Mouse (Mus musculus): ENCODE measurements around the gene Vtcn1. TPM values are rescaled to one million over a fixed set of nuclear protein-coding genes. Genes with fewer than 3 reads are reported as not detected.

The Vtcn1 gene
- polyA plus RNA-seq (2012), result not detected in 2 replicates

DNA sequence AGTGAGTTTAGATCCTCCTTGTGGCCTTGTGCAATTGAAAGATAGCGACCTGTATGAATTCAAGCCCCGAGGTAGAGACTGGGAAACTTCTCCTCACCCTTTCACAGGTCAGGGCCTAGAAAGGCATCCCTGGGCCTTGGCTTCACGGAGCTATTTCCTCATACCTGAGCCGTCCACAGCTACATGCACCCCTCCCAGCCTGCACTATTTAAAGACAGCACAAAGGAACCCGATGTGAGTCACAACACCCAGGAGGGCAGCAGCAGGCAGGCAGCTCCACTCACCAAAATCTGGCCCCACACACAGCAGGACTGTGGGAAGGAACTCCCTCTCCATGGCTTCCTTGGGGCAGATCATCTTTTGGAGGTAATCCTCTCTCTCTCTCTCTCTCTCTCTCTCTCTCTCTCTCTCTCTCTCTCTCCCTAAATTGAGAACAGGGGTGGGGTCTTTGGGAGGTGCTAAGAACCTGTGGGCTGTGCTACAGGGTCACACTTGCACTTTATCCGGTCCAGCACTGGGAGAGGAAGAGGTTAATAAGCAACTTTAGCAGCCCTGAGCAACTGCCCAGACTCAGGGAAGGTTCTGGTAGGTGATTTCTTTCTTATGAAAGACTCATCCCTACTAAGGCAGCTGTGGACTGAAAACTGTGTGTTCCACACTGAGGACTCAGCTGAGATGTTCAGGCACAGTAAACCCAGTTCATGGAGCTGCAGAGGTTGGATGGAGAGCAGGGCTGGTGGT, at the start of gene Vtcn1:
TSS of gene Vtcn1 (plus strand) at position 235 of the 741 bp plus-strand sequence.
- H3K27me3 ChIP-seq (ENCODE audit: control insufficient read depth), result no peaks in the 10 kb centered on the region
- no peaks in the 10 kb centered on the region for H3K36me3 ChIP-seq (ENCODE audit: control insufficient read depth)
- no peak within 1 kb of the TSS for H3K4me3 ChIP-seq (replicated peaks)
- TF ChIP-seq GATA1 (IDR thresholded peaks at IDR 0.05; ENCODE audit: low read length), result no peak
- no peaks in the 10 kb centered on the region for H3K4me1 ChIP-seq (ENCODE audit: control insufficient read depth)
- no peaks in the 10 kb centered on the region for H3K9me3 ChIP-seq (ENCODE audit: control insufficient read depth, low read length)

DNA sequence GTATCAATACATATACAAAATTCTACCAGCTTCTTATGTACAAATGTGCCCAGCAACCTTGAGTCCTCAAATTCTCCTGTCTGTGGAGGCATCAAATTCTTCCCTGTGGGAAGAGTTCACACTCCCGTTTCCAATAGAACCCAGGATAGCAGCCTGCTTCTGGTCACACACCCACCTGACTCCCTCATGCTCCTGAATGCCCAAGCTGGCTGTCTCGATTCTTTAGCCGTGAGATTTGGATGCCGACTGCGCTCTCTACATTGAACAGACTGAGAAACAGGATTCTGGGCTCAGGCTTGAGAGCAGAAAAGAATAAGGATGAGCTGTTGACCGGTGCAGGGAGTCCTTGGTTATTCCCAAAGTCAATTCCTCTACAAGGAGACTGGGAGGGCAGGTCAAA, 48.3 kb upstream of the Vtcn1 start:
- Histone ChIP-seq H3K4me1 (ENCODE audit: control insufficient read depth) (no peaks in the 10 kb centered on the region), H3K27me3 (ENCODE audit: control insufficient read depth) (no peaks in the 10 kb centered on the region), H3K36me3 (ENCODE audit: control insufficient read depth) (no peaks in the 10 kb centered on the region), H3K4me3 (replicated peaks) (no peak overlapping the region), H3K9me3 (ENCODE audit: control insufficient read depth, low read length) (no peaks in the 10 kb centered on the region)
- no peak for TF ChIP-seq TAL1 (IDR thresholded peaks at IDR 0.05; ENCODE audit: low read length)

DNA sequence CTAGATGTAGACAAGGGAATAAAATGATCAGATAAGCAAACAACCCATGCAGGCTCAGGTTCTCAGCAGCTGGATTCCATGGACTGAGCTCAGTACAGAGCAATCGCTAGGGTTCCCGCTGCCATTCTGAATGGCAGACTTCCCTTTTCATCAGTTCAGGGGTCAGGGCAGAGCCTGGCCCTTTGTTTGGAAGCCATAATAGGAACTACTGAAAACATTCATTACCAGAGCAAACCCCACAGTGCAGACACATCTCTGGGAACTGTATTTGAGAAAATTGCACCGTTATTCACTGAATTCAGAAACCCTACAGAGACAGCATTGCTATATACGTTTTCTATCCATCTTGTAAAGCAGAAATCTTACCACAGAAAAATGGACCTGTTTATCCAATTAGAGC, 47.7 kb upstream of the Vtcn1 start:
- Histone ChIP-seq H3K27me3 (ENCODE audit: control insufficient read depth) (no peaks in the 10 kb centered on the region), H3K9me3 (ENCODE audit: control insufficient read depth, low read length) (no peaks in the 10 kb centered on the region), H3K36me3 (ENCODE audit: control insufficient read depth) (no peaks in the 10 kb centered on the region), H3K4me1 (ENCODE audit: control insufficient read depth) (no peaks in the 10 kb centered on the region), H3K4me3 (replicated peaks) (no peak overlapping the region)
- no peak for TF ChIP-seq GATA1 (IDR thresholded peaks at IDR 0.05; ENCODE audit: low read length)
- no peak for TF ChIP-seq TAL1 (IDR thresholded peaks at IDR 0.05; ENCODE audit: low read length)

DNA sequence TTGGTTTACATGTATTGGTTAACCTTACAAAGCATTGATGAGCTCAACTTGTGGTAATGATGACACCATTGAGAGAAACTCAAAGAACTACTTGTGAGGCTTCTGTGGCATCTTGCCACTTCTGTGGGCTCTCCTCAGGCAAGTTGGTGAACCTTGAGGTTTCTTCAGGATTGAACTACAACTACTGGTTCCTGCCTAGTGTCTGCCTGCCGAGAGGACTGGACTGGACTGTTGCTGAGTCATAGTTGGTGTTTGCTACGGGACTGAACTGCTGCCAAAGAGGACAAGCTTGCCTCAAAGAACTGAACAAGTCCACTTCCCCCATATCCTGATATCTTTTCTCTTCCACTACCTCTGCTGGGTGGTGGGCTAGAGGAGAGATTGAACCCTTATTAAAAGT, 39.2 kb upstream of the Vtcn1 start:
- Histone ChIP-seq H3K4me1 (ENCODE audit: control insufficient read depth) (no peaks in the 10 kb centered on the region), H3K9me3 (ENCODE audit: control insufficient read depth, low read length) (no peaks in the 10 kb centered on the region), H3K27me3 (ENCODE audit: control insufficient read depth) (no peaks in the 10 kb centered on the region), H3K4me3 (replicated peaks) (no peak overlapping the region), H3K36me3 (ENCODE audit: control insufficient read depth) (no peaks in the 10 kb centered on the region)
- TF ChIP-seq GATA1 (IDR thresholded peaks at IDR 0.05; ENCODE audit: low read length), result no peak
- TF ChIP-seq TAL1 (IDR thresholded peaks at IDR 0.05; ENCODE audit: low read length), result no peak

DNA sequence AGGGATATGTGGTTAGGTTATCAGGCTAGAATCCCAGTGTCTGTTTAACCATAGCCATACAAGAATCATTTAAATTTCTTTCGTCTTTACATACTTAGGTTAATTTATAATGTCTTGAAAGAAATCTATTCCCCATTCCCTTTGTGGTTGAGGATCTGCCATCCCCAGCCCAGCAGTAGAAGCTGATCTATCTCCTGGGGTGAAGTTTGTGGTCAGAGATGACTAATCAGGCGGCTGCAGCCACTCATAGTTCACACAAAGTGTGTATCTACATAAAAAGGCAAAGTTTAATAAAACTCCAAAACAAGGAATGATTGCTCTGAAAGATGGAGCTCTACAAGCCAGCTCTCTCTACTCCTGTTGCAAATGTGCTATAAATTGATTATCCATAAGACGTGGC, 33.6 kb upstream of the Vtcn1 start:
- H3K9me3 ChIP-seq (ENCODE audit: control insufficient read depth, low read length), result no peaks in the 10 kb centered on the region
- TF ChIP-seq GATA1 (IDR thresholded peaks at IDR 0.05; ENCODE audit: low read length), result no peak
- no peaks in the 10 kb centered on the region for H3K4me1 ChIP-seq (ENCODE audit: control insufficient read depth)

DNA sequence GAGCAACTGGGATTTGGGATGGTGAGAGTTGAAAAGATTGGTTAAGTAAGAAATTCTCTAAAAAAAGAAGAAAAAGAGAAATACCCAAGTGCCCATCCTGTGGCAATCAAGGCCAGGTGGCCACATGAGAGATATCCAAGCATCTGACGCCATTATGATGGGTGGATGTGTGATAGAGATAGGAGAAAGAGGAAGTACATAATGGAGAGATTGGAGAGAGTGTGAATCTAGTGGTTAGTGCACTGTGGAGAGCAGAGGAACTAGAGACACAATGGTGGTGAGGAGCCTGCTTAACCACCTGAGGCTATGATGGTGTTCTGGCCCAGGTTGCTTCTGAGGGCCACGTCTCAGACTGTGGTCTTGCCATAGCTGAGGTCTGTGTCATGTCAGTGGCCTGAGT, 31.9 kb upstream of the Vtcn1 start:
- Histone ChIP-seq H3K27me3 (ENCODE audit: control insufficient read depth) (no peaks in the 10 kb centered on the region), H3K4me3 (replicated peaks) (no peak overlapping the region), H3K36me3 (ENCODE audit: control insufficient read depth) (no peaks in the 10 kb centered on the region), H3K9me3 (ENCODE audit: control insufficient read depth, low read length) (no peaks in the 10 kb centered on the region), H3K4me1 (ENCODE audit: control insufficient read depth) (no peaks in the 10 kb centered on the region)
- TF ChIP-seq TAL1 (IDR thresholded peaks at IDR 0.05; ENCODE audit: low read length) (no peak), GATA1 (IDR thresholded peaks at IDR 0.05; ENCODE audit: low read length) (no peak)

More for the DNA sequence above, 33.6 kb upstream of the Vtcn1 start:
- Histone ChIP-seq H3K27me3 (ENCODE audit: control insufficient read depth) (no peaks in the 10 kb centered on the region), H3K36me3 (ENCODE audit: control insufficient read depth) (no peaks in the 10 kb centered on the region), H3K4me3 (replicated peaks) (no peak overlapping the region)

DNA sequence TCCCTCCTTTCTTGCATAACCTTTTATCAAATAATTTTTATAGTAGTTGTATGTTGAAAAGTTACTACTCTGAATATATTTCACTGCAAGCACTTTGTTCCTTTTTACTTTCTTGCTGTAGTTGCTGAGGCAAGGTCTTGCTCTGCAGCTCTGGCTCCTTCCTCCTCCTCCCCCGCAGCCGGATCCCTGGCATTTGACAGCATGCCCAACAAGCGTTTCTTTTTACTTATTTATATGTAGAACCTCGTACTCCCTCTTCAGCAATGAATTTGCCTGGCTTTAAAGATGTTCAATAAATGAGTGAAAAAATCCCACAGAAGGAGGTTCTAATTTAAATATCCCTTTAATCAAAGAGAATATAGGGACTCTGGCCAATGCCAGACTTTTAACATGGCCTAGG, 28.7 kb upstream of the Vtcn1 start:
- no peaks in the 10 kb centered on the region for H3K36me3 ChIP-seq (ENCODE audit: control insufficient read depth)

DNA sequence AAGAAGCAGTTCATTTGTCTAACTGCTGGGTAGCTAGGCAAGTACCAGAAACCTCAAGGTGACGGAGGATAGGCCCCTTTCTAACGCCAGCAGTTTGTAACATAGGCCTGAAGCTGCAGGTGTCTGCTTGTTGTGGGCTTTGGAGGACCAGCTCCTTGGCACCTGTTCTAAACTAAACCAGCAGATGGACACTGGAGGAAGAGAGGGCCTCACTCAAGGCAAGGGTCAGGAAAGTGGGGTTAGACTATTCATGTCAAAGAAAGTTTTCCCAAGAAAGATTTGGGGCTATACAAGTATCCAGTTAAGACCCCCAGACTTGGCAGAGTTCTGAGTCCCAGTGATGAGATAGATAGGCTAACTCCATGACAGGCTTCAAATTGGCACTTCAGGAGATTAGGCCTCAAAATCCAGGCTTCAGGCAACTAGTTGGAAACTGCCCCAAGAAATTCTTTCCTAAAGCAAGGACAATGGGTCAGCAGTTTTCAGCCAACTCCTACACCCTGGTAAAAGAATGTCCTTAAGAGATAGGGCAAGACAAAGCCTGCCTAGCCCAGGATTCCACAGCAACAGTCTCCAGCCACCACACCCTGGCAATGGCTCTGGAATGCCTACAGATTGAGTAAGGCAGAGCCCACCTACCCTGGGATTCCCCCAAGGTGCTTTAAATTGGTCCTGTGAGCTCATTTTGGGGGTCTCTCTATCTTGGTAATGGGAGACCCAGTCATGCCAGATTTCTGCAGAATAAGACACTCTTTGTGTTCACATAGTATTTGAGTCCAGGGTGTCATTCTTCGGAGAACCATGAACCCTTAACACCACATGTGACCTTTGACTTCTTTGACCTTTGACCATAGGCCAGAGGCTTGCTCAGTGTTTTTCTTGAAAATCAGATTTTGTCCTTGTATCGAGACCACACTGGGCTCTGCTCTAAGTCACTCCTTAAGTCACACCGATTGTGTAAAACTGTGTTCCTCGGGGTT, 27.8 kb upstream of the Vtcn1 start:
- Histone ChIP-seq H3K27me3 (ENCODE audit: control insufficient read depth) (no peaks in the 10 kb centered on the region), H3K9me3 (ENCODE audit: control insufficient read depth, low read length) (no peaks in the 10 kb centered on the region), H3K36me3 (ENCODE audit: control insufficient read depth) (no peaks in the 10 kb centered on the region), H3K4me1 (ENCODE audit: control insufficient read depth) (no peaks in the 10 kb centered on the region), H3K4me3 (replicated peaks) (no peak overlapping the region)
- TF ChIP-seq TAL1 (IDR thresholded peaks at IDR 0.05; ENCODE audit: low read length) (no peak), GATA1 (IDR thresholded peaks at IDR 0.05; ENCODE audit: low read length) (no peak)

More for the DNA sequence above, 28.7 kb upstream of the Vtcn1 start:
- Histone ChIP-seq H3K4me1 (ENCODE audit: control insufficient read depth) (no peaks in the 10 kb centered on the region), H3K27me3 (ENCODE audit: control insufficient read depth) (no peaks in the 10 kb centered on the region), H3K9me3 (ENCODE audit: control insufficient read depth, low read length) (no peaks in the 10 kb centered on the region), H3K4me3 (replicated peaks) (no peak overlapping the region)
- TF ChIP-seq GATA1 (IDR thresholded peaks at IDR 0.05; ENCODE audit: low read length), result no peak
- no peak for TF ChIP-seq TAL1 (IDR thresholded peaks at IDR 0.05; ENCODE audit: low read length)

DNA sequence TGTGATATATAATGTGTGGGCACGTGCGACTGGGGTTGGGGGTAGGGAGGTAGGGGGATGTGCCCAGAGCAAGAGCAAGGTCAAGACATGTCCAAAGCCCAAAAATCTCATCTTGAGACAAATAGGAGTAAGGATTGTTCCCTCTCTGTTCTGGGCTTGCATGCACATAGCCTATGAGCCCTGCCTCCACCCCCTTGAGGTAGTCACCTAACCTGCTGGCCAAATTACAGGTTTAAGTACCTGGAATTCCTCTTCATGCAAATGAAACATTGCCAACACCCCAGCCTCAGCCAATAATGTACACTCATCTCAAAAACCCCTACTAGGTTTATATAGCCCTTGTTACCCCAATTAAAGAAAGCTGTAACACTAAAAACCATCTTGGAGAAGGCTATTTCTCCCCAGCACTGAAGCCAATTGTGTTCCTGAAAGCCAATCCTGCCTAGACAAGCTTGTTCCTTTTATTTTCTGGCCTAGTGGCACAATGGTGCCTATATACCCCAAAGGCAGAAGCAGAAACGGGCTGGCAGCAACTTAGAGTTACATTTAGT, 26.3 kb upstream of the Vtcn1 start:
- Histone ChIP-seq H3K36me3 (ENCODE audit: control insufficient read depth) (no peaks in the 10 kb centered on the region), H3K4me3 (replicated peaks) (no peak overlapping the region), H3K4me1 (ENCODE audit: control insufficient read depth) (no peaks in the 10 kb centered on the region), H3K9me3 (ENCODE audit: control insufficient read depth, low read length) (no peaks in the 10 kb centered on the region), H3K27me3 (ENCODE audit: control insufficient read depth) (no peaks in the 10 kb centered on the region)
- TF ChIP-seq TAL1 (IDR thresholded peaks at IDR 0.05; ENCODE audit: low read length) (no peak), GATA1 (IDR thresholded peaks at IDR 0.05; ENCODE audit: low read length) (no peak)

Measured in erythroblast, embryonic 14.5 days (primary cell).